Mouse (Mus musculus) heart, embryonic 11.5 days (tissue): ENCODE results near the gene Agap2. TPM values are rescaled to one million over a fixed set of nuclear protein-coding genes. Genes with fewer than 3 reads are reported as not detected.

ENCODE experiments used
- ATAC-seq: fragments of 200-750 bp; cut with Nextera tagmentation; replicated peaks from 2 replicates; pipeline ENCODE4 v1.8.0; 2017; ENCODE audit warnings: moderate library complexity; ENCODE audit not compliant: insufficient number of reproducible peaks, low FRiP score, low TSS enrichment
- H3K27ac ChIP-seq: fragments of 300-500 bp; sonication (generic); 2 replicates; pipeline ENCODE4 v1.5.1; 2014; ENCODE audit warnings: mild to moderate bottlenecking, low read depth, low read length
- H3K27me3 ChIP-seq: fragments of 300-500 bp; sonication (generic); 2 replicates; pipeline ENCODE4 v1.6.1; 2014; ENCODE audit warnings: mild to moderate bottlenecking, low read length, mixed read lengths; ENCODE audit not compliant: control insufficient read depth, insufficient read depth
- H3K36me3 ChIP-seq: fragments of 300-500 bp; sonication (generic); 2 replicates; pipeline ENCODE4 v1.6.1; 2014; ENCODE audit warnings: mild to moderate bottlenecking, low read length, moderate library complexity, mixed read lengths; ENCODE audit not compliant: control insufficient read depth, insufficient read depth
- H3K4me1 ChIP-seq: fragments of 300-500 bp; sonication (generic); 2 replicates; pipeline ENCODE4 v1.6.1; 2014; ENCODE audit warnings: low read length; ENCODE audit not compliant: control insufficient read depth, insufficient read depth
- H3K4me2 ChIP-seq: fragments of 300-500 bp; sonication (generic); 2 replicates; pipeline ENCODE4 v1.6.1; 2014; ENCODE audit warnings: mild to moderate bottlenecking, moderate library complexity
- H3K4me3 ChIP-seq: fragments of 300-500 bp; sonication (generic); 2 replicates; pipeline ENCODE4 v1.5.1; 2014; ENCODE audit warnings: low read depth, low read length
- H3K9ac ChIP-seq: fragments of 300-500 bp; sonication (generic); 2 replicates; pipeline ENCODE4 v1.6.1; 2014; ENCODE audit warnings: mild to moderate bottlenecking, low read depth, low read length, moderate library complexity
- H3K9me3 ChIP-seq: fragments of 300-500 bp; sonication (generic); replicated peaks from 2 replicates; pipeline ENCODE4 v1.6.1; 2016; ENCODE audit warnings: low read length; ENCODE audit not compliant: control insufficient read depth
- WGBS: fragments of 180-500 bp; shearing (Covaris S2); extraction: QIAGEN DNeasy Blood & Tissue Kit; methylation state at CpG from one replicate; pipeline ENCODE4 v1.1.7; 2014; ENCODE audit not compliant: insufficient replicate concordance; 5-methylcytosine and 5-hydroxymethylcytosine counted together
- polyA plus RNA-seq: library from polyadenylated mRNA; unstranded; fragments of >200 nt; fragmentation: Nextera tagmentation; extraction: Ambion mirVana; gene quantifications from 2 replicates; pipeline ENCODE4 v1.2.1, GENCODE M21; 2014

Gene Agap2
- polyA plus RNA-seq, 1 experiment from 2014 or later = 0.63 TPM

DNA sequence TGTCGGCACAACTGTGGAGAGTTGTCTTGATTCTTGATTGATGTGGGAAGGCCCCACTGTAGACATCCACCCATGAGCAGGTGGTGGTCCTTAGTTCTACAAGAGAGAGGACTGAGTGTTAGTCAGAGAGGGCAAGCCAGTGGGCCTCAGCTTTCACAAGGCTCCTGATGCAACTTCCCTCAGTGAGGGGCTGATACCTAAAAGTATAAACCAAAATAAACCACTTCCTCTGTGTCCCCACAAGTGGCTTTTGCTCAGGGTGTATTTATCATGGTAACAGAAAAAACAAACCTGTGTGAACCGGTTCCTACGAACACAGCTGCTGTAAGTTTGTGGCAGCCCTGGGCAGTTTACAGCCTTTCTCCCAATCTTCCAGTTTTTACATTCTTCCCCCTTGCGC lies 61.4 kb downstream of the Agap2 start:
- no peak overlapping the region for H3K27ac ChIP-seq
- no peak for ATAC-seq
- no peaks in the 10 kb centered on the region for H3K9me3 ChIP-seq
- no peak overlapping the region for H3K4me2 ChIP-seq
- H3K36me3 ChIP-seq = no peaks in the 10 kb centered on the region
- H3K27me3 ChIP-seq = no peaks in the 10 kb centered on the region
- no peak overlapping the region for H3K4me3 ChIP-seq
- no peak overlapping the region for H3K9ac ChIP-seq
- H3K4me1 ChIP-seq = no peaks in the 10 kb centered on the region
- WGBS = 78% methylated on average over 4 of the region's 4 CpGs

DNA sequence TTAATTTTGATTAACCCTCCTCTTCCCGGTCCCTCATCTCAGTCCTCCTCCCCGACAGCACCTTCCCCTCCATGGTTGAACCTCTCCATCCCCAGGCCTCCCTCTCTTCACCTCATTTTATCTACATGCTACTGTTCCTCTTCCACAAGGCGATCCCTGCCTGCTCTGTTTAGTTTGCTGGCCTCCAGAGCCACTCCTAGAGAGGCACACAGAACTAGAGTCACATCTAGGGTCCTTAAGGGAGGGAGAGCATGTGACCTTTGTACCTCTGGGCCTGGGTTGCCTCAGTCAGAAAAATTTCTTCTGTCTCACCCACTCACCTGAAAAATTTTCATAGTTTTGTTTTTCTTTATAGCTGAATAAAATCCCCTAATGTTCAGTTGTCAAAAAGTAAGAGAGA lies 62.8 kb downstream of the Agap2 start:
- Histone ChIP-seq H3K4me3 (no peak overlapping the region), H3K27ac (no peak overlapping the region), H3K36me3 (no peaks in the 10 kb centered on the region), H3K4me1 (no peaks in the 10 kb centered on the region), H3K9me3 (no peaks in the 10 kb centered on the region), H3K27me3 (no peaks in the 10 kb centered on the region), H3K9ac (no peak overlapping the region), H3K4me2 (no peak overlapping the region)
- 79% methylated on average over 3 of the region's 3 CpGs for WGBS
- ATAC-seq = no peak

DNA sequence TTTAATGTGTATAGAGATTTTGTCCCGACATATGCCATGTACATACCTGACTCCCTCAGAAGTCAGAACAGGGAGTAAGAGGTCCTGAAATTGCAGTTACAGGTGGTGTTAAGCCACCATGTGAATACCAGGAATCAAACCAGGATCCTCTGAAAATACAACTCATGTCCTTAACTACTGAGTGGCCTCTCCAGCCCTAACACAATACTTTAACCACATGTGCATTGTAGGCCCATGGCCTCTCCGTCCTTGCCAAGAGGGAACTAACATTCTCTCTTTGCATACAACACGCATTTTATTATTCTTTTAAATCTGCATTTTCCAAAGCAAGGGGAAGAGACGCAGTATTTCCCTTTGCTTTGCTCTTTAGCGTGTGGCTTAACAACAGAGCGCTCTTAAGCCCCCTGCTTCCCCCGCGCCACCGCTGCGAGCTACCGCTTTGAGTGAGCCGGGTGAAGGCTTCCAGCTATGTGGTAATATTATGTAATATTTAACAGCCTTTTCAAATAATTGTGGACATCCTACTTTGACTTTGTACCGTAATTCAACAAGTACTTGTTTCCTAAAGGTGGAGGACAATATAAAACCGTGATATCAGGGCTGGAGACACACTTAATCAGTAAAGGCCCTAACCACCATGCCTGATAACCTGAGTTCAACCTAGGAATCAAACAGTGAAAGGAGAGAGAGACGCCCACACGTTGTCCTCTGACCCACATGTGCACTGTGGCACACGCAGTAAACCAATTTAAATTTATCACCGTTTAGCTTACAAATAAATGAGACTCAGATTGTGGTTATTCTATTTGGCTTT lies 63.5 kb downstream of the Agap2 start:
- no peak overlapping the region for H3K27ac ChIP-seq
- WGBS = 85% methylated on average over 18 of the region's 18 CpGs
- no peak overlapping the region for H3K4me3 ChIP-seq
- no peak for ATAC-seq
- no peaks in the 10 kb centered on the region for H3K9me3 ChIP-seq
- no peaks in the 10 kb centered on the region for H3K27me3 ChIP-seq
- no peaks in the 10 kb centered on the region for H3K4me1 ChIP-seq
- H3K36me3 ChIP-seq = no peaks in the 10 kb centered on the region
- H3K4me2 ChIP-seq = no peak overlapping the region
- no peak overlapping the region for H3K9ac ChIP-seq

DNA sequence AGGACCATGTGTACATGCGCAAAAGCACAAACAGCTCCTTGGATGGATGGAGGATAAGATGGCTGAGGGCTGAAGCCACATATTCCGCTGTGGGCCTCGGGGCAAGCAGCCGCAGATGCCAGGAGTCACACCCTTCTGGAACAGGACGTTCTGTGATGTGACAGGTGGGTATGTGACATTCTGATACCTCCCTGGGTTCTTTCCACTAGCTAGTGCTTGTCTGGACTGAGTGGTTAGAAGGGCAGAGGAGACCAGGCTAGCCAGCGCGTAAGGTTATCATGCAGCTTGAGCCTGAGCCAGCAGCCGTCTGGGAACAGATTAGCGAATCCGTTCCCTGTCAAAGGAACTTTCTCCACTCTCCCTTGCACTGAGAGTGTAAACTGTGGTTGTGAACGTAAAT lies 65.9 kb downstream of the Agap2 start:
- Histone ChIP-seq H3K9me3 (no peaks in the 10 kb centered on the region), H3K4me1 (no peaks in the 10 kb centered on the region), H3K36me3 (no peaks in the 10 kb centered on the region), H3K27me3 (no peaks in the 10 kb centered on the region), H3K9ac (no peak overlapping the region), H3K4me2 (no peak overlapping the region), H3K27ac (no peak overlapping the region), H3K4me3 (no peak overlapping the region)
- WGBS = 75% methylated on average over 11 of the region's 11 CpGs
- ATAC-seq = no peak

DNA sequence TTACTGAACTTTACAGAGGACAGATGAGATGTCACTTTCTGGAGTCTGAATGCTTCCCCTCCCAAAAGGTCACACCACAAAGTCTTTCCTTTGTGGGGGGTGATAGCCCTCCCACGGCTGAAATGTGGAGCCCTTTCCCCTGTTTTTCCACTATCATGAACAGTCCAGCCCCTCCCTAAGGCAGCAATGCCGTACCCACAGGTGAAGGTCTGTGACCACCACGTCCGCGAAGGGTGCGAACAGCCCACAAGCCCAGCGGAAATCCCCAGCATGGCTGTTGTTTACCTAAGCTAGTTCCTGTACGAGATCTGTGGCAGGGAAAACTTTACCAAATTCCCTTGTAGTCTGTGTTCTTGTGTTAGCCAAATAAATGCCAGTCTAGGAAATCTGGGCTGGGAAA lies 66.4 kb downstream of the Agap2 start:
- WGBS = 70% methylated on average over 8 of the region's 8 CpGs
- no peaks in the 10 kb centered on the region for H3K4me1 ChIP-seq

More for the DNA sequence above, 66.4 kb downstream of the Agap2 start:
- Histone ChIP-seq H3K9me3 (no peaks in the 10 kb centered on the region), H3K27ac (no peak overlapping the region), H3K36me3 (no peaks in the 10 kb centered on the region), H3K27me3 (no peaks in the 10 kb centered on the region), H3K9ac (no peak overlapping the region), H3K4me3 (no peak overlapping the region), H3K4me2 (no peak overlapping the region)
- ATAC-seq = no peak

Other genes starting within 250 kb of the Agap2 start
- 9.4 and 11.7 TPM in 2 replicates for gene Atp23, start 173.9 kb upstream of the Agap2 start, polyA plus RNA-seq
- 47.3 and 47.6 TPM in 2 replicates for gene Ctdsp2, start 96.6 kb upstream of the Agap2 start, polyA plus RNA-seq
- 0.13 and 0.34 TPM in 2 replicates for gene Avil, start 74.6 kb upstream of the Agap2 start, polyA plus RNA-seq
- gene Tsfm, start 44.4 kb upstream of the Agap2 start, polyA plus RNA-seq = 91.1 and 97.1 TPM in 2 replicates
- 36.1 and 43.3 TPM in 2 replicates for gene Mettl1, start 33.9 kb upstream of the Agap2 start, polyA plus RNA-seq
- gene Eef1akmt3, start 33.8 kb upstream of the Agap2 start, polyA plus RNA-seq = 0.31 and 0.35 TPM in 2 replicates
- 0.11 and 0.13 TPM in 2 replicates for gene Cyp27b1, start 27.0 kb upstream of the Agap2 start, polyA plus RNA-seq
- 0.21 and 0.39 TPM in 2 replicates for gene March9, start 15.1 kb upstream of the Agap2 start, polyA plus RNA-seq
- 1,419 and 1,452 TPM in 2 replicates for gene Cdk4, start 11.8 kb upstream of the Agap2 start, polyA plus RNA-seq
- gene Tspan31, start 5.0 kb upstream of the Agap2 start, polyA plus RNA-seq = 106 and 115 TPM in 2 replicates
- gene Os9, start 45.8 kb downstream of the Agap2 start, polyA plus RNA-seq = 21.3 and 30.3 TPM in 2 replicates
- 1.6 and 1.8 TPM in 2 replicates for gene B4galnt1, start 89.9 kb downstream of the Agap2 start, polyA plus RNA-seq
- 8.4 and 11.8 TPM in 2 replicates for gene Slc26a10, start 105.4 kb downstream of the Agap2 start, polyA plus RNA-seq
- 17.9 and 18.0 TPM in 2 replicates for gene Arhgef25, start 114.8 kb downstream of the Agap2 start, polyA plus RNA-seq
- 82.3 and 83.0 TPM in 2 replicates for gene Dtx3, start 120.4 kb downstream of the Agap2 start, polyA plus RNA-seq
- gene Pip4k2c, start 136.3 kb downstream of the Agap2 start, polyA plus RNA-seq = 20.8 and 21.5 TPM in 2 replicates
- 1.6 TPM in 2 replicates for gene Kif5a, start 188.1 kb downstream of the Agap2 start, polyA plus RNA-seq
- gene Dctn2, start 191.1 kb downstream of the Agap2 start, polyA plus RNA-seq = 135 and 136 TPM in 2 replicates
- gene Mbd6, start 213.7 kb downstream of the Agap2 start, polyA plus RNA-seq = 13.6 and 15.1 TPM in 2 replicates
- 104 and 105 TPM in 2 replicates for gene Mars, start 236.5 kb downstream of the Agap2 start, polyA plus RNA-seq
- gene Arhgap9, start 246.7 kb downstream of the Agap2 start, polyA plus RNA-seq = 1.7 TPM in 2 replicates